In genomic region chr1:63120382-63120781, GRCm38 (mm10) we compare ENCODE assay signal across 20 mouse cellular contexts. TPM values are rescaled to one million over a fixed set of nuclear protein-coding genes. Genes with fewer than 3 reads are reported as not detected.
DNase-seq lines count a peak whose midpoint lies in the region; ATAC-seq and TF ChIP-seq lines count a peak whose summit lies in the region.
"Had no signal": no experiment of that assay in that cellular context is flagged by ENCODE, and none has a peak within 500 bp of the region (broad histone marks: within the 10 kb centered on the region; RNA-seq: fewer than 3 reads in every experiment).

No protein-coding gene starts in this region.

- H3K9me3 ChIP-seq in MEL (replicated peaks; ENCODE audit: insufficient read depth, low read length): no peaks in the 10 kb centered on the region
- H3K9me3 ChIP-seq: forebrain, embryonic 10.5 days; forebrain, embryonic 13.5 days; hindbrain, embryonic 12.5 days; hindbrain, embryonic 15.5 days had no signal

- no peak for TF ChIP-seq RAD21 in MEL (IDR thresholded peaks at IDR 0.05; ENCODE audit: low read depth, low read length)

- peak overlapping the region; percentile 87 for H3K27ac ChIP-seq in MEL (ENCODE audit: control insufficient read depth, low read depth, low read length)
- H3K27ac ChIP-seq: forebrain, embryonic 10.5 days; forebrain, embryonic 13.5 days; gastrocnemius, adult 2 months; hindbrain, embryonic 12.5 days; hindbrain, embryonic 15.5 days had no signal

- peaks cover 20% of the 10 kb centered on the region for H3K79me2 ChIP-seq in MEL (ENCODE audit: control insufficient read depth, insufficient read depth, low read length, poor library complexity)

- DNase-seq in 416B (ENCODE audit: low read depth): peak; percentile 74
- DNase-seq in MEL (ENCODE audit: low read depth, low spot score): peak; percentile 61
- DNase-seq in frontal cortex, postnatal 14 days (ENCODE audit: low spot score in 2 of 2): no peak
- no peak for DNase-seq in cerebellum, adult 11 months
- no peak for DNase-seq in urinary bladder, postnatal 4 days (ENCODE audit: low spot score in 2 of 2)
- DNase-seq: adrenal gland, adult 2 months; adrenal gland, postnatal 25 days; cerebellum, adult 2 months; cerebellum, adult 9-11 months; cerebellum, postnatal 25 days; embryo, embryonic 11 days; gastrocnemius, adult 2 months; gastrocnemius, postnatal 14 days; heart, adult 11 months had no signal

- peaks cover 19 to 25% of the 10 kb centered on the region in 2 experiments for H3K4me1 ChIP-seq in MEL (ENCODE audit: control insufficient read depth in 1 of 2, insufficient read depth in 2 of 2, low read length in 2 of 2)

- H3K36me3 ChIP-seq in MEL (ENCODE audit: control insufficient read depth in 1 of 2, insufficient read depth in 2 of 2, low read length in 2 of 2): peaks cover 13 to 36% of the 10 kb centered on the region in 2 experiments

- H3K9ac ChIP-seq in MEL (ENCODE audit: control insufficient read depth, low read depth, low read length, poor library complexity, severe bottlenecking): peak overlapping the region; percentile 45
- H3K9ac ChIP-seq: forebrain, embryonic 13.5 days; hindbrain, embryonic 12.5 days; hindbrain, embryonic 15.5 days had no signal

- TF ChIP-seq POLR2A in MEL (IDR thresholded peaks at IDR 0.05; ENCODE audit: control insufficient read depth in 1 of 2, insufficient read depth in 1 of 2, low read depth in 1 of 2, low read length in 2 of 2, poor library complexity in 1 of 2): no peak

- peak overlapping the region in 1 of 2 experiments; percentile 14; a peak in 1 of 4 replicates for H3K4me3 ChIP-seq in MEL (ENCODE audit: control insufficient read depth in 1 of 2, insufficient read depth in 1 of 2, low read depth in 2 of 2, low read length in 2 of 2)
- H3K4me3 ChIP-seq: forebrain, embryonic 10.5 days; forebrain, embryonic 13.5 days; gastrocnemius, adult 2 months; hindbrain, embryonic 12.5 days; hindbrain, embryonic 15.5 days had no signal

- H3K27me3 ChIP-seq in MEL (ENCODE audit: control insufficient read depth in 1 of 2, insufficient read depth in 2 of 2, low read length in 2 of 2): no peaks in the 10 kb centered on the region
- H3K27me3 ChIP-seq: forebrain, embryonic 13.5 days; hindbrain, embryonic 12.5 days; hindbrain, embryonic 15.5 days had no signal

- ATAC-seq in common myeloid progenitor, adult 5-6 weeks (replicated peaks; ENCODE audit: low read depth, poor library complexity, severe bottlenecking): peak; percentile 3; the same call in 1 of the 2 replicates
- ATAC-seq: forebrain, embryonic 13.5 days; forebrain, embryonic 16.5 days had no signal

- no peak for TF ChIP-seq CTCF in MEL (IDR thresholded peaks at IDR 0.05 in 2 of 3, conservative IDR thresholded peaks at IDR 0.05 in 1 of 3; ENCODE audit: control insufficient read depth in 1 of 3, insufficient read depth in 1 of 3, low read depth in 2 of 3, low read length in 3 of 3, poor library complexity in 1 of 3, severe bottlenecking in 1 of 3)

- peak; percentile 77 to 86 for TF ChIP-seq EP300 in MEL (IDR thresholded peaks at IDR 0.05; ENCODE audit: low read depth in 1 of 2, low read length in 2 of 2)

TF ChIP-seq in MEL, 35 proteins besides CTCF, POLR2A, EP300 and RAD21:
- TF ChIP-seq SMC3 (IDR thresholded peaks at IDR 0.05; ENCODE audit: low read depth, low read length): 0 out of 2 replicates have a peak, but pooled peaks have one; percentile 3
- peak; percentile 71 for TF ChIP-seq TAL1 (IDR thresholded peaks at IDR 0.05; ENCODE audit: low read length)
- TF ChIP-seq GABPA (IDR thresholded peaks at IDR 0.05; ENCODE audit: low read depth, low read length): no peak; the same call in 1 of the 2 replicates
- no peak for TF ChIP-seq CHD1 (IDR thresholded peaks at IDR 0.05; ENCODE audit: low read depth, low read length)
- no peak; the same call in 1 of the 2 replicates for TF ChIP-seq MAX (IDR thresholded peaks at IDR 0.05; ENCODE audit: low read length)
- TF ChIP-seq KAT2A (conservative IDR thresholded peaks at IDR 0.05; ENCODE audit: low read depth, low read length): 0 out of 2 replicates have a peak, but pooled peaks have one; percentile 33
- TF ChIP-seq RCOR1 (IDR thresholded peaks at IDR 0.05; ENCODE audit: low read depth, low read length): peak; percentile 69
- no peak for TF ChIP-seq MYB (IDR thresholded peaks at IDR 0.05; ENCODE audit: low read depth, low read length)
- TF ChIP-seq NELFE (IDR thresholded peaks at IDR 0.05; ENCODE audit: low read depth, low read length): peak; percentile 19; the same call in 1 of the 2 replicates
- TF ChIP-seq ZKSCAN1 (IDR thresholded peaks at IDR 0.05; ENCODE audit: low read depth, low read length): no peak
- peak; percentile 75; the same call in 1 of the 2 replicates for TF ChIP-seq MEF2A (IDR thresholded peaks at IDR 0.05; ENCODE audit: extremely low read depth, insufficient replicate concordance, low read depth, low read length, poor library complexity, severe bottlenecking)
- peak; percentile 87 for TF ChIP-seq ETS1 (IDR thresholded peaks at IDR 0.05; ENCODE audit: low read depth, low read length)
- TF ChIP-seq SIN3A (IDR thresholded peaks at IDR 0.05; ENCODE audit: low read length): peak; percentile 64; the same call in 1 of the 2 replicates
- peak; percentile 61; the same call in 1 of the 2 replicates for TF ChIP-seq MXI1 (IDR thresholded peaks at IDR 0.05; ENCODE audit: low read depth, low read length)
- TF ChIP-seq POLR2AphosphoS5 (IDR thresholded peaks at IDR 0.05; ENCODE audit: borderline replicate concordance, low read depth, low read length): no peak
- peak; percentile 79 for TF ChIP-seq MYC (IDR thresholded peaks at IDR 0.05; ENCODE audit: low read depth, low read length)
- TF ChIP-seq JUND (IDR thresholded peaks at IDR 0.05; ENCODE audit: low read depth, low read length): no peak
- TF ChIP-seq HCFC1 (IDR thresholded peaks at IDR 0.05; ENCODE audit: low read depth, low read length): no peak
- TF ChIP-seq TCF12 (IDR thresholded peaks at IDR 0.05; ENCODE audit: low read depth, low read length): peak; percentile 92
- TF ChIP-seq USF2 (IDR thresholded peaks at IDR 0.05; ENCODE audit: borderline replicate concordance in 1 of 2, insufficient read depth in 1 of 2, low read depth in 1 of 2, low read length in 2 of 2): no peak
- TF ChIP-seq GATA1 (IDR thresholded peaks at IDR 0.05; ENCODE audit: low read depth, low read length): peak; percentile 79
- TF ChIP-seq USF1 (IDR thresholded peaks at IDR 0.05; ENCODE audit: low read depth, low read length): no peak
- TF ChIP-seq MAFK (IDR thresholded peaks at IDR 0.05; ENCODE audit: borderline replicate concordance, low read depth, low read length): no peak
- TF ChIP-seq TBP (IDR thresholded peaks at IDR 0.05; ENCODE audit: low read depth, low read length): no peak
- TF ChIP-seq MAZ (IDR thresholded peaks at IDR 0.05; ENCODE audit: low read depth, low read length): no peak
- TF ChIP-seq NRF1 (IDR thresholded peaks at IDR 0.05; ENCODE audit: insufficient read depth, low read depth, low read length, poor library complexity, severe bottlenecking): no peak
- peak; percentile 82 for TF ChIP-seq BHLHE40 (IDR thresholded peaks at IDR 0.05; ENCODE audit: borderline replicate concordance, low read depth, low read length)
- no peak; the same call in 1 of the 2 replicates for TF ChIP-seq ZMIZ1 (IDR thresholded peaks at IDR 0.05; ENCODE audit: low read depth, low read length)
TF ChIP-seq in MEL: peak in this region for 13.

RNA-seq across cellular contexts. Expression of gene Ino80d, which starts 5.9 kb away (rescaled TPM):
- 4.0 and 4.3 TPM in 2 replicates for total RNA-seq in MEL (2012; rRNA removed)
- polyA plus RNA-seq in MEL (2012; ENCODE audit: insufficient read depth in 1 of 2, insufficient read length in 2 of 2, low read depth in 1 of 2, low replicate concordance in 2 of 2, missing spikeins in 1 of 2): 1 to 10 TPM in 1 of 2 experiments, not detected in 1; 5.8 TPM
- 27.0 and 30.2 TPM in 2 replicates for total RNA-seq in common myeloid progenitor, adult 5-6 weeks (2017)

RNA-seq across cellular contexts. Expression of gene Eef1b2, which starts 56.2 kb away (rescaled TPM):
- 1,600 and 1,846 TPM in 2 replicates for total RNA-seq in MEL (2012; rRNA removed)
- 1,000 to 10,000 TPM; 1,696 to 2,991 TPM for polyA plus RNA-seq in MEL (2012; ENCODE audit: insufficient read depth in 1 of 2, insufficient read length in 2 of 2, low read depth in 1 of 2, low replicate concordance in 2 of 2, missing spikeins in 1 of 2)
- 2,942 and 3,478 TPM in 2 replicates for total RNA-seq in common myeloid progenitor, adult 5-6 weeks (2017)

RNA-seq across cellular contexts. Expression of gene Ndufs1, which starts 56.3 kb away (rescaled TPM):
- total RNA-seq in MEL (2012; rRNA removed): 124 and 141 TPM in 2 replicates
- polyA plus RNA-seq in MEL (2012; ENCODE audit: insufficient read depth in 1 of 2, insufficient read length in 2 of 2, low read depth in 1 of 2, low replicate concordance in 2 of 2, missing spikeins in 1 of 2): 100 to 1,000 TPM; 139 to 163 TPM
- total RNA-seq in common myeloid progenitor, adult 5-6 weeks (2017): 125 and 152 TPM in 2 replicates

Comparison
In these comparisons a context has a peak if more than half of its experiments do, and no peak if none do; other contexts are left out.
1. DNase-seq: peak in 416B (single experiment) and MEL (single experiment); none in frontal cortex, postnatal 14 days (0 of 2), cerebellum, adult 11 months (single experiment) and urinary bladder, postnatal 4 days (0 of 2).